Mouse (Mus musculus) erythroblast, embryonic 14.5 days (primary cell): Measurements from ENCODE around the gene Pcbp1.

Source experiments
- GATA1 ChIP-seq: IDR thresholded peaks from 2 replicates; pipeline ENCODE4 v1.6.1; 2012; ENCODE audit warnings: low read length, inconsistent platforms, mixed read lengths
- TAL1 ChIP-seq: IDR thresholded peaks from 3 replicates; pipeline ENCODE4 v1.6.1; 2012; ENCODE audit warnings: low read length, inconsistent platforms, mixed read lengths

GRCm38 (mm10) chr6:86496127-86496526, 30.0 kb downstream of the Pcbp1 start:
- TF ChIP-seq TAL1 (no peak), GATA1 (no peak)
